Mouse (Mus musculus) CH12.LX (cell line): Measurements from ENCODE around the gene Ankmy2. TPM values are rescaled to one million over a fixed set of nuclear protein-coding genes. Genes with fewer than 3 reads are reported as not detected.

ENCODE experiments used
- DNase-seq: peaks from one replicate; pipeline ENCODE4 v3.0.0-alpha.2; 2013; ENCODE audit errors: extremely low read depth
- H3K27ac ChIP-seq: 2 replicates; pipeline ENCODE4 v1.5.1; 2012; ENCODE audit warnings: low read depth, mild to moderate bottlenecking, control low read depth, moderate library complexity; ENCODE audit not compliant: insufficient read depth
- H3K27me3 ChIP-seq: replicated peaks from 2 replicates; pipeline ENCODE3; 2012; ENCODE audit warnings: inconsistent platforms
- H3K36me3 ChIP-seq, 2 experiments: replicated peaks in 1 of 2; 2 replicates each; pipeline versions ENCODE3 to v1.6.1; 2012; ENCODE audit warnings: inconsistent platforms in 1 of 2, low read length in 1 of 2, mild to moderate bottlenecking in 1 of 2, mixed read lengths in 1 of 2, moderate library complexity in 1 of 2; ENCODE audit not compliant: control insufficient read depth in 1 of 2, insufficient read depth in 1 of 2
- H3K4me1 ChIP-seq, 2 experiments: 2 replicates each; pipeline ENCODE4 v1.6.1; 2012; ENCODE audit warnings: inconsistent platforms in 1 of 2, moderate library complexity in 1 of 2; ENCODE audit not compliant: insufficient read depth in 2 of 2, control insufficient read depth in 1 of 2
- H3K4me2 ChIP-seq: 2 replicates; pipeline ENCODE4 v1.6.1; 2012; ENCODE audit warnings: low read depth, mild to moderate bottlenecking, control low read depth; ENCODE audit not compliant: poor library complexity, insufficient read depth, severe bottlenecking
- H3K4me3 ChIP-seq, 3 experiments: fragments of 150-350 bp in 1 of 3; sonication (generic) in 1 of 3; replicated peaks in 1 of 3; 2 replicates each; pipeline versions ENCODE3 to v1.5.1; 2011 to 2012; ENCODE audit warnings: low read depth in 2 of 3, low read length in 2 of 3, mild to moderate bottlenecking in 2 of 3, moderate library complexity in 2 of 3, control low read depth in 1 of 3, improper control_type of control experiment in 1 of 3, inconsistent platforms in 1 of 3, mixed read lengths in 1 of 3; ENCODE audit not compliant: poor library complexity in 1 of 3
- H3K79me2 ChIP-seq: replicated peaks from 2 replicates; pipeline ENCODE4 v1.6.1; 2012; ENCODE audit warnings: mild to moderate bottlenecking, moderate library complexity; ENCODE audit not compliant: control insufficient read depth, poor library complexity, insufficient read depth, severe bottlenecking; ENCODE audit errors: extremely low read depth
- H3K9ac ChIP-seq: 2 replicates; pipeline ENCODE4 v1.6.1; 2012; ENCODE audit warnings: low read depth, mild to moderate bottlenecking, control low read depth, moderate library complexity; ENCODE audit not compliant: insufficient read depth
- H3K9me3 ChIP-seq: replicated peaks from 2 replicates; pipeline ENCODE3; 2012; ENCODE audit warnings: low read length, inconsistent platforms, mixed read lengths
- BHLHE40 ChIP-seq: IDR thresholded peaks from 2 replicates; pipeline ENCODE4 v1.6.1; 2011; ENCODE audit warnings: mild to moderate bottlenecking, low read depth, low read length, improper control_type of control experiment
- CHD1 ChIP-seq: IDR thresholded peaks from 2 replicates; pipeline ENCODE4 v1.6.1; 2012; ENCODE audit warnings: low read depth, low read length, improper control_type of control experiment, inconsistent platforms
- CHD2 ChIP-seq: IDR thresholded peaks from 2 replicates; pipeline ENCODE4 v1.6.1; 2011; ENCODE audit warnings: low read length, improper control_type of control experiment
- ELF1 ChIP-seq: IDR thresholded peaks from 2 replicates; pipeline ENCODE4 v1.6.1; 2014; ENCODE audit warnings: low read depth, mild to moderate bottlenecking, inconsistent platforms, low read length, improper control_type of control experiment
- HCFC1 ChIP-seq: IDR thresholded peaks from 2 replicates; pipeline ENCODE4 v1.6.1; 2012; ENCODE audit warnings: low read depth, mild to moderate bottlenecking, inconsistent platforms, low read length, improper control_type of control experiment
- IRF4 ChIP-seq: IDR thresholded peaks from 2 replicates; pipeline ENCODE4 v1.6.1; 2014; ENCODE audit warnings: low read depth, mild to moderate bottlenecking, inconsistent platforms, low read length, improper control_type of control experiment
- JUN ChIP-seq: IDR thresholded peaks from 2 replicates; pipeline ENCODE4 v1.6.1; 2011; ENCODE audit warnings: low read depth, mild to moderate bottlenecking, low read length, improper control_type of control experiment, moderate library complexity; ENCODE audit not compliant: insufficient read depth
- MAFK ChIP-seq: IDR thresholded peaks from 2 replicates; pipeline ENCODE4 v1.6.1; 2011; ENCODE audit warnings: low read length, improper control_type of control experiment; ENCODE audit not compliant: insufficient replicate concordance
- MAZ ChIP-seq: IDR thresholded peaks from 2 replicates; pipeline ENCODE4 v1.6.1; 2012; ENCODE audit warnings: low read depth, mild to moderate bottlenecking, inconsistent platforms, low read length, improper control_type of control experiment, moderate library complexity
- MEF2A ChIP-seq: IDR thresholded peaks from 2 replicates; pipeline ENCODE4 v1.6.1; 2014; ENCODE audit warnings: low read depth, mild to moderate bottlenecking, inconsistent platforms, low read length, improper control_type of control experiment, borderline replicate concordance
- MXI1 ChIP-seq: IDR thresholded peaks from 2 replicates; pipeline ENCODE4 v1.6.1; 2011; ENCODE audit warnings: mild to moderate bottlenecking, low read depth, low read length, improper control_type of control experiment
- MYC ChIP-seq: IDR thresholded peaks from 2 replicates; pipeline ENCODE4 v1.6.1; 2011; ENCODE audit warnings: low read depth, mild to moderate bottlenecking, improper control_type of control experiment, low read length
- POLR2AphosphoS2 ChIP-seq: IDR thresholded peaks from 2 replicates; pipeline ENCODE4 v1.6.1; 2011; ENCODE audit warnings: low read depth, low read length, improper control_type of control experiment
- RAD21 ChIP-seq: IDR thresholded peaks from 2 replicates; pipeline ENCODE4 v1.6.1; 2011; ENCODE audit warnings: low read depth, mild to moderate bottlenecking, low read length, improper control_type of control experiment, moderate library complexity
- RCOR1 ChIP-seq: conservative IDR thresholded peaks from 2 replicates; pipeline ENCODE4 v1.6.1; 2012; ENCODE audit warnings: low read depth, mild to moderate bottlenecking, inconsistent platforms, low read length, improper control_type of control experiment
- SIN3A ChIP-seq: IDR thresholded peaks from 2 replicates; pipeline ENCODE4 v1.6.1; 2012; ENCODE audit warnings: low read length, improper control_type of control experiment, inconsistent platforms
- TBP ChIP-seq: conservative IDR thresholded peaks from 2 replicates; pipeline ENCODE4 v1.6.1; 2011; ENCODE audit warnings: low read depth, low read length, improper control_type of control experiment
- UBTF ChIP-seq: IDR thresholded peaks from 2 replicates; pipeline ENCODE4 v1.6.1; 2012; ENCODE audit warnings: low read depth, mild to moderate bottlenecking, inconsistent platforms, low read length, improper control_type of control experiment, moderate library complexity
- USF1 ChIP-seq: IDR thresholded peaks from 2 replicates; pipeline ENCODE4 v1.6.1; 2014; ENCODE audit warnings: low read depth, mild to moderate bottlenecking, inconsistent platforms, low read length, improper control_type of control experiment
- ZMIZ1 ChIP-seq: IDR thresholded peaks from 2 replicates; pipeline ENCODE4 v1.6.1; 2012; ENCODE audit warnings: low read depth, mild to moderate bottlenecking, inconsistent platforms, low read length, improper control_type of control experiment
- ZNF384 ChIP-seq: IDR thresholded peaks from 2 replicates; pipeline ENCODE4 v1.6.1; 2012; ENCODE audit warnings: low read depth, low read length, improper control_type of control experiment, inconsistent platforms
- dilution Hi-C: fragments of 300-500 bp; cut with MboI; formaldehyde crosslinking; loops from 2 replicates; pipeline ENCODE4 v1.14.3; 2020; ENCODE audit warnings: low sequenced_read_pairs; ENCODE audit not compliant: extremely low pct_unique_long_range_greater_than_20kb, extremely low pct_ligation_motif_present
- in situ Hi-C: fragments of 300-500 bp; cut with MboI; formaldehyde crosslinking; loops from 3 replicates; pipeline ENCODE4 v1.14.3; 2019; ENCODE audit warnings: low sequenced_read_pairs, low pct_ligation_motif_present, low pct_unique_long_range_greater_than_20kb, mixed read lengths
- polyA plus RNA-seq: library from polyadenylated mRNA; unstranded; fragments of >175 nt; gene quantifications from 2 replicates; pipeline ENCODE4 v1.2.1, GENCODE M21; 2012; ENCODE audit warnings: low read depth; ENCODE audit not compliant: insufficient read length
- total RNA-seq, 2 experiments: library from RNA; depleted of rRNA; stranded (reverse); fragments of 300-350 nt in 1 of 2; fragments of >200 nt in 1 of 2; gene quantifications; 2 replicates each; pipeline ENCODE4 v1.2.3; 2012 to 2014

Gene Ankmy2
- total and polyA plus RNA-seq, 3 experiments: 13.8 to 19.1 (median 16.7) TPM

DNA sequence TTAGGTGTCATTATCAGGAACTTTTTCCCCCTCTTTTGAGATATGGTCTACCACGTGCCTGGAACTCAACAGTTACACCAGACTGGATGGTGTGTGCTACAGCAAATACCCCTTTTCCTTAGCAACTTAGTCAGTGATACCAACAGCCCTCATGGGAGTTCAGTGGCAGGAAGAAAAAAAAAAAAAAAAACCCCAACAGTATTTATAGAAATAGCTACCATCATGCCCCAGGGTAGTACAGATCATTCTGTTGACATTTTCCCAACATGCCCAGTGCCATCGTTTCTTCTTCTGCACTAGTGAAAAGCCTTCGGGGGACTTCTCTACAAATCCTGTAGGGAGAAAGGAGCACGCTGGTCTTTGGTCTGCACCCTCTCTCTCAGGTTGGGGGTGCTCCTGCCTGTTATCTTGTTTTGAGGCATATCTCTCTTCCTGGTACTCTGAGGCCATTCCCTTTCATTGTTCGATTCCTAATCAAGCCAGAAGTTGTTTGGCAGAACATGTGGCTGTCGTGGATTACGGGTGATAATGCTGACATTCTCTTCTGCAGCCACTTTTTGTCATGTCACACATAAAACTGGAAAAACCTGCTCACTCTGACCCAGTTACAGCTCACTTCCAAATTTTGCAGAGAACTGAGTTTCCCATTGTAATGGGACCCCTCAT, 7.3 kb downstream of the Ankmy2 start:
- Histone ChIP-seq H3K27me3 (no peaks in the 10 kb centered on the region), H3K36me3 (peaks cover 0 to 31% of the 10 kb centered on the region in 2 experiments), H3K9ac (no peak overlapping the region)
- TF ChIP-seq MAZ: no peak
- peak; percentile 86 for TF ChIP-seq ZNF384
- TF ChIP-seq, all 38 proteins: peak for 1
- Histone ChIP-seq H3K4me2 (no peak overlapping the region), H3K27ac (no peak overlapping the region), H3K9me3 (no peaks in the 10 kb centered on the region), H3K79me2 (no peaks in the 10 kb centered on the region; the same call in 1 of the 2 replicates), H3K4me1 (peaks cover 7 to 22% of the 10 kb centered on the region in 2 experiments), H3K4me3 (no peak overlapping the region)
- dilution Hi-C loops (no loop called here), in situ Hi-C loops (no loop called here)
- peak; percentile 29 for DNase-seq

DNA sequence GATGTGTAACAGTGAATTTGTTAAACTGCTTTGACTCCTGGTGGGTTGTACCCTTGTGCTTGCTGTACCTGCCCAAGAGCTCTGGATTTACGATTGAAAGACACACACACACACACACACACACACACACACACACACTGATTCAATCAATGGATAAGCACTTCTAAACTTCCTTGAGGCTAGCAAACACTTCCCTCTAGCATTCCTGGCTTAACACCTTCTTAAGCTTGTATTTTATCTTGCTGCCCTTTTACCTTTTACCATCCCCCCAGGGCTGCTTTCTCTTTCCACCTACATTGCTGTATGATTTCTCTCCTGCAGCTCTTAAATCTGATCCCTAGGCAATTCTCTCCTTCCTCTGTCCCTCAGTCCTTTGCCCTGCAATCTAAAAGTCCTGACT, 8.4 kb downstream of the Ankmy2 start:
- no peak overlapping the region for H3K9ac ChIP-seq
- in situ Hi-C loops: no loop called here
- peaks cover under 1 to 34% of the 10 kb centered on the region in 2 experiments for H3K36me3 ChIP-seq
- H3K27me3 ChIP-seq: no peaks in the 10 kb centered on the region
- TF ChIP-seq JUN: no peak
- no peak for TF ChIP-seq ELF1
- TF ChIP-seq ZNF384: no peak
- no peak for TF ChIP-seq BHLHE40
- TF ChIP-seq MAFK: no peak
- TF ChIP-seq UBTF: no peak
- no peak for TF ChIP-seq RAD21
- no peak for TF ChIP-seq RCOR1
- TF ChIP-seq MXI1: no peak
- no peak for TF ChIP-seq MEF2A
- TF ChIP-seq CHD1: no peak
- no peak for TF ChIP-seq ZMIZ1
- no peak for TF ChIP-seq HCFC1
- TF ChIP-seq POLR2AphosphoS2: no peak
- no peak for TF ChIP-seq TBP
- no peak for TF ChIP-seq IRF4
- no peak for TF ChIP-seq MYC
- TF ChIP-seq USF1: no peak
- TF ChIP-seq CHD2: no peak
- TF ChIP-seq SIN3A: no peak
- TF ChIP-seq, all 38 proteins: peak for 0
- no peaks in the 10 kb centered on the region for H3K9me3 ChIP-seq
- H3K4me2 ChIP-seq: no peak overlapping the region
- H3K79me2 ChIP-seq: no peaks in the 10 kb centered on the region; the same call in 1 of the 2 replicates
- no peak overlapping the region for H3K4me3 ChIP-seq
- no peak for DNase-seq
- dilution Hi-C loops: no loop called here
- H3K4me1 ChIP-seq: peaks cover 7 to 22% of the 10 kb centered on the region in 2 experiments
- no peak overlapping the region for H3K27ac ChIP-seq
